In genomic region chr5:130029142-130029897, GRCm38 (mm10) we compare ENCODE assay signal across 8 mouse cellular contexts. TPM values are rescaled to one million over a fixed set of nuclear protein-coding genes. Genes with fewer than 3 reads are reported as not detected.
DNase-seq lines count a peak whose midpoint lies in the region; ATAC-seq lines count a peak whose summit lies in the region.

TSS of gene Asl (minus strand) at chr5:130029247.
TSS of gene Crcp (plus strand) at chr5:130029290.

- 2% methylated on average over 51 of the region's 51 CpGs for WGBS in embryonic facial prominence, embryonic 11.5 days
- 2% methylated on average over 51 of the region's 51 CpGs for WGBS in midbrain, embryonic 11.5 days

- DNase-seq in 3134 (ENCODE audit: extremely low read depth, insufficient read length, low spot score): peak; percentile 89
- peak; percentile 89 for DNase-seq in adrenal gland, postnatal 25 days
- peak; percentile 85 for DNase-seq in embryonic facial prominence, embryonic 11.5 days (ENCODE audit: low spot score)
- peak; percentile 80 for DNase-seq in kidney, adult 11 months
- peak; percentile 81 for DNase-seq in left cerebral cortex, postnatal 4 days
- peak; percentile 98 for DNase-seq in midbrain, embryonic 11.5 days (ENCODE audit: low spot score, missing footprints)
- DNase-seq in skeletal muscle tissue, adult 2 months (ENCODE audit: low read depth, low spot score): peak; percentile 66

- H3K9ac ChIP-seq in embryonic facial prominence, embryonic 11.5 days (replicated peaks; ENCODE audit: low read length): peak within 1 kb of the TSS; percentile 78
- H3K9ac ChIP-seq in midbrain, embryonic 11.5 days (ENCODE audit: low read length): peak within 1 kb of the TSS; percentile 87

- intact Hi-C loops in left cerebral cortex, postnatal 4 days (cut with DNase I): loop anchor here (10.0 kb wide), 1 partner anchor 115 kb away; the partner anchor contains the start of gene Kctd7

- H3K36me3 ChIP-seq in embryonic facial prominence, embryonic 11.5 days (replicated peaks; ENCODE audit: control insufficient read depth, insufficient read depth, low read depth, low read length): no peaks in the 10 kb centered on the region
- no peaks in the 10 kb centered on the region for H3K36me3 ChIP-seq in midbrain, embryonic 11.5 days (ENCODE audit: control insufficient read depth, insufficient read depth, low read length)

- peak; percentile 72 for ATAC-seq in embryonic facial prominence, embryonic 11.5 days (replicated peaks; ENCODE audit: insufficient number of reproducible peaks, low FRiP score, low TSS enrichment, low read depth)
- ATAC-seq in granulocyte monocyte progenitor cell, adult 5-6 weeks (replicated peaks; ENCODE audit: poor library complexity, severe bottlenecking): peak; percentile 88
- ATAC-seq in midbrain, embryonic 11.5 days (ENCODE audit: low FRiP score): peak; percentile 86

- H3K27ac ChIP-seq in embryonic facial prominence, embryonic 11.5 days (replicated peaks; ENCODE audit: low read depth, low read length): peak within 1 kb of the TSS; percentile 82
- peak within 1 kb of the TSS; percentile 92 for H3K27ac ChIP-seq in midbrain, embryonic 11.5 days (ENCODE audit: low read depth, low read length)

- peak within 1 kb of the TSS; percentile 69 for H3K4me2 ChIP-seq in embryonic facial prominence, embryonic 11.5 days (ENCODE audit: low read depth, low read length)
- H3K4me2 ChIP-seq in midbrain, embryonic 11.5 days: peak within 1 kb of the TSS; percentile 83

- H3K4me3 ChIP-seq in embryonic facial prominence, embryonic 11.5 days (ENCODE audit: low read depth, low read length): peak within 1 kb of the TSS; percentile 62
- H3K4me3 ChIP-seq in midbrain, embryonic 11.5 days (ENCODE audit: low read depth, low read length): peak within 1 kb of the TSS; percentile 83

- no peaks in the 10 kb centered on the region for H3K27me3 ChIP-seq in embryonic facial prominence, embryonic 11.5 days (ENCODE audit: control insufficient read depth, insufficient read depth, low read length)
- no peaks in the 10 kb centered on the region for H3K27me3 ChIP-seq in midbrain, embryonic 11.5 days (ENCODE audit: control insufficient read depth, insufficient read depth, low read length)

- no peaks in the 10 kb centered on the region for H3K4me1 ChIP-seq in embryonic facial prominence, embryonic 11.5 days (ENCODE audit: control insufficient read depth, insufficient read depth, low read length)
- peaks cover 2% of the 10 kb centered on the region; the same call in 1 of the 2 replicates for H3K4me1 ChIP-seq in midbrain, embryonic 11.5 days (ENCODE audit: control insufficient read depth, insufficient read depth, low read length)

- no peaks in the 10 kb centered on the region for H3K9me3 ChIP-seq in embryonic facial prominence, embryonic 11.5 days (replicated peaks; ENCODE audit: control insufficient read depth, low read length)
- no peaks in the 10 kb centered on the region for H3K9me3 ChIP-seq in midbrain, embryonic 11.5 days (ENCODE audit: control insufficient read depth, low read length)

RNA-seq across cellular contexts. Expression of gene Asl, which starts in this region (rescaled TPM):
- 116 and 167 TPM in 2 replicates for total RNA-seq in adrenal gland, postnatal 25 days (2021)
- 21.0 and 29.6 TPM in 2 replicates for polyA plus RNA-seq in embryonic facial prominence, embryonic 11.5 days (2014; fragmentation: Nextera tagmentation; extraction: Ambion mirVana)
- total RNA-seq in granulocyte monocyte progenitor cell, adult 5-6 weeks (2014; fragmentation: Nextera tagmentation): 34.6 and 40.6 TPM in 2 replicates
- 17.5 and 19.6 TPM in 2 replicates for total RNA-seq in granulocyte monocyte progenitor cell, adult 5-6 weeks (2017)
- total RNA-seq in left cerebral cortex, postnatal 4 days (2021): 10 to 100 TPM; 31.0 to 34.9 TPM
- polyA plus RNA-seq in midbrain, embryonic 11.5 days (2014; fragmentation: Nextera tagmentation; extraction: Ambion mirVana): 24.2 and 30.1 TPM in 2 replicates

RNA-seq across cellular contexts. Expression of gene Crcp, which starts in this region (rescaled TPM):
- 43.9 and 48.0 TPM in 2 replicates for total RNA-seq in adrenal gland, postnatal 25 days (2021)
- polyA plus RNA-seq in embryonic facial prominence, embryonic 11.5 days (2014; fragmentation: Nextera tagmentation; extraction: Ambion mirVana): 30.6 and 30.9 TPM in 2 replicates
- 31.2 and 52.0 TPM in 2 replicates for total RNA-seq in granulocyte monocyte progenitor cell, adult 5-6 weeks (2014; fragmentation: Nextera tagmentation)
- total RNA-seq in granulocyte monocyte progenitor cell, adult 5-6 weeks (2017): 40.7 and 67.6 TPM in 2 replicates
- 10 to 100 TPM; 44.4 to 49.5 TPM for total RNA-seq in left cerebral cortex, postnatal 4 days (2021)
- polyA plus RNA-seq in midbrain, embryonic 11.5 days (2014; fragmentation: Nextera tagmentation; extraction: Ambion mirVana): 41.1 and 42.7 TPM in 2 replicates

Comparison
In these comparisons a context has a peak if more than half of its experiments do, and no peak if none do; other contexts are left out.
1. Peak in every context shown above with its lines: DNase-seq, ATAC-seq, H3K4me3 ChIP-seq and H3K27ac ChIP-seq.